Mouse (Mus musculus): Measurements from ENCODE around the gene Tppp. TPM values are rescaled to one million over a fixed set of nuclear protein-coding genes. Genes with fewer than 3 reads are reported as not detected.
"Not testable (repeated sequence)": the region's sequence is repeated elsewhere in the genome, so short reads cannot be mapped to it uniquely, and the experiment has no call there.

Gene Tppp
- polyA plus RNA-seq, 1 experiment from 2014 or later = 0.14 TPM

DNA sequence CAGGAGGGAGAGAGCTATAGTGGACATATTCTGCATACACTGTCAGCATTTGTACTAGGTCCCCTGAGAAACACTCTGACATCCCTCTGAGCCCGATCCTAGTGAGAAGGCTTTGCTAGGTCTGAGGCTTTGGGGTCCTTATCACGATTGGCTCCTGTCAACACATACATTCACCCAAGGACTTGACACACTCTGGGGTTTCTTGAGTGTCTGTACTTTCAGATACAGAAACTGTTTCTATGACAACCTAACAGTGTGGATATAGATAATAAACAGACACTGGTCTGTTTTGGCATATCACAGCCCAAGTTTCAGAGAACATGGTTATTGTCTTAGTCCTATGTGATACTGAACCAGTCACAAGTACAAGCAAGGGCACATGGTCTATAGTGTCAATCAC lies 18.4 kb upstream of the Tppp start:
- DNase-seq (ENCODE audit: low spot score) (no peak), ATAC-seq (replicated peaks; ENCODE audit: low FRiP score) (peak; percentile 94)
- Histone ChIP-seq H3K4me2 (peak overlapping the region; percentile 4; the same call in 1 of the 2 replicates), H3K9ac (ENCODE audit: low read depth, low read length) (no peak overlapping the region), H3K4me1 (replicated peaks; ENCODE audit: control insufficient read depth, insufficient read depth, low read length) (no peaks in the 10 kb centered on the region; the same call in none of the 2 replicates), H3K4me3 (ENCODE audit: low read depth, low read length) (no peak overlapping the region), H3K9me3 (ENCODE audit: control insufficient read depth, low read length) (no peaks in the 10 kb centered on the region), H3K36me3 (ENCODE audit: control insufficient read depth, insufficient read depth, low read length) (no peaks in the 10 kb centered on the region), H3K27me3 (replicated peaks; ENCODE audit: control insufficient read depth, insufficient read depth, low read length) (no peaks in the 10 kb centered on the region), H3K27ac (ENCODE audit: low read depth, low read length) (no peak overlapping the region)
- 30% methylated on average over 2 of the region's 2 CpGs for WGBS

DNA sequence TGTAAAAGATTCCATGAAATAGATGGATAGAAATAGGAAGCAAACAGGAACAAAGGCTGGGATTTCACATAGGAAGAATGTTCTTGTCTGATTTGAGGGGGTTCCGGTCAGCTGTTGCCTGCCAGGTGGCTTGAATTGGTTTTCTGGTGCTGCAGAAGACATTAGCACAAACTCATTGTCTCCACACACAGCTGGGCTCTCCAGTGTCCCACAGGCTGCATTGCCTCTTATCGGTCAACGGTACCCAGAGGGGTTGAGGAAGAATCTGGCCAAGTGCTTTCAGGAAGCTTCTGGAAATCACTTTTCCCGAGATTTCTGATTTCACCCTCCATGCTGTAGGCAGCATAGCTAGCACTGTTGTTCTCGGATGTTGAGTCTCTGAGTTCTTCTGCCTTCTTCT lies 17.9 kb upstream of the Tppp start:
- 74% methylated on average over 5 of the region's 5 CpGs for WGBS
- H3K4me1 ChIP-seq (replicated peaks; ENCODE audit: control insufficient read depth, insufficient read depth, low read length) = no peaks in the 10 kb centered on the region; the same call in none of the 2 replicates
- DNase-seq (ENCODE audit: low spot score) (no peak), ATAC-seq (replicated peaks; ENCODE audit: low FRiP score) (no peak)
- H3K4me3 ChIP-seq (ENCODE audit: low read depth, low read length) = no peak overlapping the region
- H3K4me2 ChIP-seq = no peak overlapping the region
- H3K9me3 ChIP-seq (ENCODE audit: control insufficient read depth, low read length) = no peaks in the 10 kb centered on the region
- H3K9ac ChIP-seq (ENCODE audit: low read depth, low read length) = no peak overlapping the region
- H3K36me3 ChIP-seq (ENCODE audit: control insufficient read depth, insufficient read depth, low read length) = no peaks in the 10 kb centered on the region
- no peak overlapping the region for H3K27ac ChIP-seq (ENCODE audit: low read depth, low read length)
- no peaks in the 10 kb centered on the region; the same call in 1 of the 2 replicates for H3K27me3 ChIP-seq (replicated peaks; ENCODE audit: control insufficient read depth, insufficient read depth, low read length)

DNA sequence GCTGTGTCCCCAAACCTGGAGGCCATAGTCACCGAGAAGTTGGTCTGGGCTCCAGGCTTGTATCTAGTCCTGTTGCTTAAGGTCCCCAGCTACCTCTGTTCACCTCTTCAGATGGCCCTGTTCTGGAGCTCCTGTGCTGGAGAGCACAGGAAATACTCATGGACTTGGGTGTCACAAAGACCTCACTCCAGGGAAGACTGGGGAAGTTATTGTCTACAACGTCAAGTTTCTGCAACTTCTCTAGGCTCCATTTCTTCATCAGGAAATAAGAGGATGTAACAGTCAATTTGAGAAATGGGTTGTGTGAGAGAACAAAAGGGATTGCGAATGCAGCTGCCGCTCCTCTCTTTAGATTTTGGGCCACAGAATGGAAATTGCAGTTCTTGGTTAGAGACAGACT lies 12.8 kb upstream of the Tppp start:
- H3K4me1 ChIP-seq (replicated peaks; ENCODE audit: control insufficient read depth, insufficient read depth, low read length) = no peaks in the 10 kb centered on the region
- DNase-seq (ENCODE audit: low spot score) = no peak
- no peaks in the 10 kb centered on the region; the same call in 1 of the 2 replicates for H3K27me3 ChIP-seq (replicated peaks; ENCODE audit: control insufficient read depth, insufficient read depth, low read length)
- H3K36me3 ChIP-seq (ENCODE audit: control insufficient read depth, insufficient read depth, low read length) = no peaks in the 10 kb centered on the region
- ATAC-seq (replicated peaks; ENCODE audit: low FRiP score) = no peak
- H3K4me3 ChIP-seq (ENCODE audit: low read depth, low read length) = no peak overlapping the region
- H3K4me2 ChIP-seq = no peak overlapping the region
- no peak overlapping the region for H3K27ac ChIP-seq (ENCODE audit: low read depth, low read length)
- WGBS = 65% methylated on average over 4 of the region's 4 CpGs
- H3K9me3 ChIP-seq (ENCODE audit: control insufficient read depth, low read length) = no peaks in the 10 kb centered on the region
- no peak overlapping the region for H3K9ac ChIP-seq (ENCODE audit: low read depth, low read length)

DNA sequence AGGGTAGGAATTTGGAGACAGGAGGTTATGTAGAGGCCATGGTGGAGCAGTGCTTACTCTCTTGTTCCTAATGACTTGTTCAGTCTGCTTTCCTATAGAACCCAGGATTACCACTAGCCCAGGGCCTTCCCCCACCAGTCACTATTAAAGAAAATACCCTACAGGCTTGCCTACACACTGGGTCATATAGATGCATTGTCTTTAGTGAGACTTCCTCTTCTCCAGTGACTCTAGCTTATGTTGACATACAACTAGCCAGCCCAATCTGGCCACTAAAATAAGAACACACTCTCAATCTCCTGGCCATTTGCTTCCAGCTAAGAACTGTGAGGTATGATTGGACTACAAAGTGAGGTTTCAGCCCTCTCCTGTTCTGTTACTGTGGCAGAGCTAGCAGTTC lies 8.7 kb upstream of the Tppp start:
- Histone ChIP-seq H3K27me3 (replicated peaks; ENCODE audit: control insufficient read depth, insufficient read depth, low read length) (no peaks in the 10 kb centered on the region; the same call in 1 of the 2 replicates), H3K4me3 (ENCODE audit: low read depth, low read length) (no peak overlapping the region), H3K27ac (ENCODE audit: low read depth, low read length) (no peak overlapping the region), H3K4me2 (no peak overlapping the region), H3K4me1 (replicated peaks; ENCODE audit: control insufficient read depth, insufficient read depth, low read length) (no peaks in the 10 kb centered on the region), H3K9ac (ENCODE audit: low read depth, low read length) (no peak overlapping the region), H3K9me3 (ENCODE audit: control insufficient read depth, low read length) (no peaks in the 10 kb centered on the region), H3K36me3 (ENCODE audit: control insufficient read depth, insufficient read depth, low read length) (no peaks in the 10 kb centered on the region)
- no peak for ATAC-seq (replicated peaks; ENCODE audit: low FRiP score)
- no peak for DNase-seq (ENCODE audit: low spot score)

DNA sequence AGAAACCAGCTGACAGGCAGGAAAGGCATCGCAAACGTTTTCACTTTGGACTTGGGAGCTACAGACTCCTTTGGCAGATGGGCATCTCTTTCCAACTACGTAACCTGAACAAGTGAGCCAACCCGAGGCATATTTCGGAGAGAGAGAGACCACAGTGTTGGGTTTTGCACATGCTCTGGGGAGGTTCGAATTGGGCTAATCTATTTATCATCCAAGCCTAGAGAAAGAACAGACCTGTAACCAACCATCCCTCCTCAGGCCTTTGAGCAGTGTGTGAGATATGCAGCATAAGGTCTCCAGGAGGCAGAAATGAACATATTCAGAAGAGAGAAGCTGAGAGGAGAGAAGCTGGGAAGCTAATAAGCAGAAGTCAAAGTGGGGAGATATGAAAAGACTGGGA lies 8.2 kb upstream of the Tppp start:
- DNase-seq (ENCODE audit: low spot score) = no peak
- Histone ChIP-seq H3K27me3 (replicated peaks; ENCODE audit: control insufficient read depth, insufficient read depth, low read length) (no peaks in the 10 kb centered on the region; the same call in 1 of the 2 replicates), H3K27ac (ENCODE audit: low read depth, low read length) (no peak overlapping the region), H3K4me2 (no peak overlapping the region), H3K9me3 (ENCODE audit: control insufficient read depth, low read length) (no peaks in the 10 kb centered on the region), H3K36me3 (ENCODE audit: control insufficient read depth, insufficient read depth, low read length) (no peaks in the 10 kb centered on the region), H3K9ac (ENCODE audit: low read depth, low read length) (no peak overlapping the region), H3K4me3 (ENCODE audit: low read depth, low read length) (no peak overlapping the region), H3K4me1 (replicated peaks; ENCODE audit: control insufficient read depth, insufficient read depth, low read length) (no peaks in the 10 kb centered on the region)
- 74% methylated on average over 6 of the region's 6 CpGs for WGBS
- ATAC-seq (replicated peaks; ENCODE audit: low FRiP score) = no peak

DNA sequence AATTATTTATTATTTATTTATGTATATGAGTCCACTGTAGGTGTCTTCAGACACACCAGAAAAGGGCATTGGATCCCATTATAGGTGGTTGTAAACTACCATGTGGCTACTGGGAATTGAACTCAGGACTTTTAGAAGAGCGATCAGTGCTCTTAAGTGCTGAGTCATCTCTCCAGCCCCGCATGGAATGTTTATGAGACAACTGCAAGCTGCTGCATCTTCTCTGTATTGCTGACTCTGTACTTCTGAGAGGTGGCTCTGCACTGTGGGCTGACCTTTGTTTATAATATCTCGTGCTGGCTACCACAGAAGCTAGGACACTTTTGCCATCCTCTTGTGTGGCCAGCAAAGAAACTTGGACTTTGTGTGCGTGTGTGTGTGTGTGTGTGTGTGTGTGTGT lies 7.7 kb upstream of the Tppp start:
- H3K36me3 ChIP-seq (ENCODE audit: control insufficient read depth, insufficient read depth, low read length) = no peaks in the 10 kb centered on the region
- 65% methylated on average over 4 of the region's 4 CpGs for WGBS
- no peak overlapping the region for H3K27ac ChIP-seq (ENCODE audit: low read depth, low read length)
- no peaks in the 10 kb centered on the region for H3K9me3 ChIP-seq (ENCODE audit: control insufficient read depth, low read length)
- no peak overlapping the region for H3K4me3 ChIP-seq (ENCODE audit: low read depth, low read length)
- ATAC-seq (replicated peaks; ENCODE audit: low FRiP score) = no peak
- H3K4me2 ChIP-seq = no peak overlapping the region
- DNase-seq (ENCODE audit: low spot score) = no peak
- H3K4me1 ChIP-seq (replicated peaks; ENCODE audit: control insufficient read depth, insufficient read depth, low read length) = no peaks in the 10 kb centered on the region
- H3K27me3 ChIP-seq (replicated peaks; ENCODE audit: control insufficient read depth, insufficient read depth, low read length) = no peaks in the 10 kb centered on the region
- H3K9ac ChIP-seq (ENCODE audit: low read depth, low read length) = no peak overlapping the region

DNA sequence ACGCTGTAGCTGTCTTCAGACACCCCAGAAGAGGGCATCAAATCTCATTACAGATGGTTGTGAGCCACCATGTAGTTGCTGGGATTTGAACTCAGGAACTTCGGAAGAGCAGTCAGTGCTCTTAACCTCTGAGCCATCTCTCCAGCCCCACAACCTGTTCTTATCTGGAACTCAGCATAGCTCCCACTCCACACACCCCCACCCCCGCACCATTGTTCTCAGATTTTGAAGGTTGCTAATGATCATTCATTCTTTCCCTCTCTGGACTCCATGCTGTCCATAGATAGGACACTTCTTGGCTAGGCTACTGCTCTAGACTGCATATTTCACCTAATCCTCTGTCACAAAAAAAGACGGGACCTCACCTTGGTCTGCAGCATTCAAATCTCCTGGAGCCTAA lies 2.3 kb upstream of the Tppp start:
- H3K4me3 ChIP-seq (ENCODE audit: low read depth, low read length); H3K9ac ChIP-seq (ENCODE audit: low read depth, low read length); H3K4me1 ChIP-seq (replicated peaks; ENCODE audit: control insufficient read depth, insufficient read depth, low read length); H3K9me3 ChIP-seq (ENCODE audit: control insufficient read depth, low read length); H3K36me3 ChIP-seq (ENCODE audit: control insufficient read depth, insufficient read depth, low read length); H3K4me2 ChIP-seq; DNase-seq (ENCODE audit: low spot score); ATAC-seq (replicated peaks; ENCODE audit: low FRiP score); H3K27ac ChIP-seq (ENCODE audit: low read depth, low read length): not testable (repeated sequence)
- H3K27me3 ChIP-seq (replicated peaks; ENCODE audit: control insufficient read depth, insufficient read depth, low read length) = peaks cover 44% of the 10 kb centered on the region
- 82% methylated on average over 4 of the region's 4 CpGs for WGBS

DNA sequence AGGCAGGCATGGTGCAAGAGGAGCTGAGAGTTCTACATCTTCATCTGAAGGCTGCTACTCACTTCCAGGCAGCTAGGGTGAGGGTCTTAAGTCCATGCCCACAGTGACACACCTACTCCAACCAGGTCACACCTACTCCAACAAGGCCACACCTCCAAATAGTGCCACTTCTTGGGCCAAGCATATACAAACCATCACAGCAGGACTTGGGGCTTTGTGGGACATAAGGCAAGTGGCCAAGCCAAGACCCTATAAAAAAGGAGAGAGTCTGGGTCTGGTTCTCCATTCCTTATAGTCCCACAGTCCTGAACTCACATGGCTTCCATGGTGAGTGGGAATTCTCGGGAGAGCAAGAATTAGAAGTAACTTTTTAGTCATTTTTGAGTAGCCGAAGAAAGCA lies 991 bp upstream of the Tppp start:
- H3K4me3 ChIP-seq (ENCODE audit: low read depth, low read length); H3K4me2 ChIP-seq: not testable (repeated sequence)

DNA sequence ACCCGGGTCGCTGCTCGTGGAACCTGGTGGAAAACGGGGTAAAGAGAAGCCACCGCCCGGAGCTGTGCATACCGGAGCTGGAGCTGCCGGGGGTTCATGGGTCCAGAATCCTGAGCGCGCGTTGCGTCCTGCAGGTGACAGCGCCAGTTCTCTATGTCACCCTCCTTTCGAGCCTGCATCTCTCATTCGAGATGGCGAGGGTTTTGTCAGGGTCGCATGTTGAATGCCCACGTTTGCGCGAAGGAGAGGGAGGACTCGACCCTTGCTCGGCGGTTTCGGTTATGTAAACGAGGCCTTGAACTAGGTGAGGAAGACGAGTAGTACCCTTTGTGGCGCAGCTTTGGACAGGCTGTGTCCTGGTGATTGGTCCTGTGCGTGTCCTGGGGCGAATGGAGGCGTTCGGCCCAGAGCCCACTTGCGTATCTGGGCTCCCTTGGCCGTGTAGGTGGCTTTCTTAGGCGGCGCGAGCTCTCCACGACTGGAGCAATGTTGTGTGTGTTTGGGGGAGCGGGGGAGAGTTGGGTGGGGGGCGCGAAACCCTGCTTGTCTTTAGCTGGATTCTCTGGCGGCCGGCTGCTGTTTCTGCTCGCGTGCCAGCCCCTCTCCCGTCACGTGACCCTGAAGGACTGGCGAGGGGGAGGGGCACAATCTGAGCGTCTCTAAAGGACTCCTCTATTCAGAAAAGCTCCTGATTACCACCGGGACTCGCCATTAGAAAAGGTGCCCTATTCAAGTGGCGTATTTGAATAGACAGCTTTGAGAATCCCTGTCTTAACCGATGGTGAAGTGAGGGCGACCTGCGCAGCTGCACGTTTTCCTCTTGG lies 796 bp downstream of the Tppp start:
- Histone ChIP-seq H3K9me3 (ENCODE audit: control insufficient read depth, low read length) (no peaks in the 10 kb centered on the region), H3K4me2 (peak overlapping the region; percentile 81), H3K9ac (ENCODE audit: low read depth, low read length) (no peak overlapping the region; the same call in 1 of the 2 replicates), H3K4me1 (replicated peaks; ENCODE audit: control insufficient read depth, insufficient read depth, low read length) (peaks cover 8% of the 10 kb centered on the region; the same call in 1 of the 2 replicates), H3K36me3 (ENCODE audit: control insufficient read depth, insufficient read depth, low read length) (no peaks in the 10 kb centered on the region), H3K27me3 (replicated peaks; ENCODE audit: control insufficient read depth, insufficient read depth, low read length) (peaks cover 62% of the 10 kb centered on the region), H3K4me3 (ENCODE audit: low read depth, low read length) (peak overlapping the region; percentile 58), H3K27ac (ENCODE audit: low read depth, low read length) (no peak overlapping the region)
- WGBS = 1% methylated on average over 55 of the region's 55 CpGs
- ATAC-seq (replicated peaks; ENCODE audit: low FRiP score) = peak; percentile 15
- DNase-seq (ENCODE audit: low spot score) = peak; percentile 43

More for the DNA sequence above, 991 bp upstream of the Tppp start:
- not testable (repeated sequence) for H3K36me3 ChIP-seq (ENCODE audit: control insufficient read depth, insufficient read depth, low read length); H3K4me1 ChIP-seq (replicated peaks; ENCODE audit: control insufficient read depth, insufficient read depth, low read length); DNase-seq (ENCODE audit: low spot score); H3K9ac ChIP-seq (ENCODE audit: low read depth, low read length); H3K27ac ChIP-seq (ENCODE audit: low read depth, low read length); ATAC-seq (replicated peaks; ENCODE audit: low FRiP score); H3K9me3 ChIP-seq (ENCODE audit: control insufficient read depth, low read length)
- 71% methylated on average over 2 of the region's 2 CpGs for whole genome bisulfite sequencing
- peaks cover 57% of the 10 kb centered on the region for H3K27me3 ChIP-seq (replicated peaks; ENCODE audit: control insufficient read depth, insufficient read depth, low read length)

All from liver, embryonic 11.5 days (tissue).